Mouse (Mus musculus) liver, embryonic 14.5 days (tissue): ENCODE data around the gene Kcnk15.

Experiments used
- CTCF ChIP-seq: IDR thresholded peaks from 2 replicates; pipeline ENCODE4 v1.5.1; 2016; ENCODE audit warnings: antibody characterized with exemption, low read depth, control low read depth
- EP300 ChIP-seq: IDR thresholded peaks from 2 replicates; pipeline ENCODE4 v1.6.1; 2016; ENCODE audit warnings: antibody characterized with exemption, low read depth

- no peak for TF ChIP-seq EP300
- no peak for TF ChIP-seq CTCF
Measured at GRCm38 (mm10) chr2:163904323-163904722, 50.9 kb downstream of the Kcnk15 start.
